ENCODE assay signal across 14 mouse cellular contexts in genomic region chr7:112365864-112366263, GRCm38 (mm10).
"Had no signal": no experiment of that assay in that cellular context is flagged by ENCODE, and none has a peak within 500 bp of the region (broad histone marks: within the 10 kb centered on the region; RNA-seq: fewer than 3 reads in every experiment).

No protein-coding gene starts in this region.

- H3K36me3 ChIP-seq: limb, embryonic 15.5 days; liver, embryonic 12.5 days; midbrain, embryonic 13.5 days had no signal

- ATAC-seq: liver, embryonic 12.5 days; midbrain, embryonic 13.5 days had no signal

- H3K4me2 ChIP-seq: limb, embryonic 15.5 days; liver, embryonic 12.5 days; lung, embryonic 14.5 days; midbrain, embryonic 13.5 days had no signal

- H3K27me3 ChIP-seq: liver, embryonic 12.5 days; midbrain, embryonic 13.5 days had no signal

- DNase-seq: kidney, adult 9 months; kidney, postnatal 36 days; layer of hippocampus, adult 9-11 months; layer of hippocampus, postnatal 36 days; lung, embryonic 14.5 days; lung, postnatal 14 days; right cerebral cortex, adult 18-20 months; right cerebral cortex, postnatal 25 days; thymus, adult 18-20 months; thymus, postnatal 14 days had no signal

- H3K4me1 ChIP-seq: liver, embryonic 12.5 days; midbrain, embryonic 13.5 days had no signal

- H3K27ac ChIP-seq: kidney, postnatal 0 days; limb, embryonic 15.5 days; liver, embryonic 12.5 days; midbrain, embryonic 13.5 days had no signal

- H3K4me3 ChIP-seq: limb, embryonic 15.5 days; liver, embryonic 12.5 days; midbrain, embryonic 13.5 days had no signal

- H3K9ac ChIP-seq: limb, embryonic 15.5 days; liver, embryonic 12.5 days; lung, embryonic 14.5 days; midbrain, embryonic 13.5 days had no signal

- H3K9me3 ChIP-seq: limb, embryonic 15.5 days; liver, embryonic 12.5 days; midbrain, embryonic 13.5 days had no signal
